Mouse (Mus musculus) urinary bladder, adult 18-20 months (tissue): Measurements from ENCODE around the gene Lrig3.

ENCODE experiments used
- DNase-seq, 2 experiments: peaks; one replicate each; pipeline ENCODE4 v3.0.0; 2022; ENCODE audit warnings: low spot score in 2 of 2, mixed read lengths in 2 of 2

Gene Lrig3

DNA sequence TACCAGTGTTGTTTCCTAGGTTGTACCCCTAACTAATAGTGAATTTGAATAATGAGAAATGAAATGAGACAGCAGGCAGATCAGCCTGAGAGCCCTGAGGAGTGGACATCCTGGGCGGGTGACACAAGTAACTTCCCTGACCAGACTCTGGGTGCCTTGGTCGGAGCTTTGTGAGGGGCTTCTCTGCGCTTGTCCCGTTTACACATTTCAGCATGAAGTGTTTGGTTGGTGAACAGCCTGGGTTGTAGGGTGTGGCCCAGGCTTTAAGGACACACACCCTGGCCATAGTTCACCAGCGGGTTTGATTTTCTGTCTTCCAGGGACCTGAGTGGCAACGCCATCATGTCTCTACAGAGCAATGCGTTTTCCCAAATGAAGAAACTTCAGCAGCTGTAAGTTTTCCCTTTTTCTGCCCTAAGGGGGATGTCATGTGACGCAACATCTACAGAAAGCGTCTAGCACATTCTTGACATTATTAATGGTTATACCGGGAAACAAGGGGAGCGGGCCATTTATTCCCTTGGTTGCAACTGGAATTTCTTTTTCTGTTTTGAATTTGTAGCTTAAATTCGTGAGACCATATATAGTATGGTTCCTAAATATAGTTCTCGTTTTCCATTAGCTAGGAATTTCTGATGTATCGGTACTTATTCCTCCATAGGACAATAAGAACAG, 36.2 kb downstream of the Lrig3 start:
- DNase-seq = no peak

DNA sequence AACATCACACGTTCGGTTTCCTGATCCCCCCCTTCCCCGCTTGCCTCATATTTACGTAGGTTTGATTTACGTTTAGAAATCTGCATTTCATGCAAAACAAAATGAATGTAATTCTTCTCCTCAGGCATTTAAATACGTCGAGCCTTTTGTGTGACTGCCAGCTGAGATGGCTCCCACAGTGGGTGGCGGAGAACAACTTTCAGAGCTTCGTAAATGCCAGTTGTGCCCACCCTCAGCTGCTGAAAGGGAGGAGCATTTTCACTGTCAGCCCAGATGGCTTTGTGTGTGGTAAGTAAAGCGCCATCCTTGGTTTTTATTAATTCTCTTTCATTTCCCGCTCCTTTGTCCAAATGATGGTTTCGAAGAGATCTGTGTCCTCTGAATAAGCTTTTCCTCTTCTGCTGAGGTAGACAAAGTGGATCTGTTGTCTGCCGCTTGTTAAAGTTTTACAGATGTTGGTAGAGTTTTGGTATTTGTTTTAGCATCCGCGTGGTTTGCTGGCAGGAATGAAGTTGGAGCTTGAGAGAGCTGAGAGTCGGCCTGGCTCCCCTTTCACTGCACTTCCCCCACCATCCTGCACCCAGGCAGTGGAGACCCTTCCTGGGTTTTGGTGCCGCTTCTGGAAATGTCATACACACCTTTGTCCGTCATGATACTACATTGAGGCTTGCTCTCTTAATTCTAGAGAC, 37.0 kb downstream of the Lrig3 start:
- no peak for DNase-seq

DNA sequence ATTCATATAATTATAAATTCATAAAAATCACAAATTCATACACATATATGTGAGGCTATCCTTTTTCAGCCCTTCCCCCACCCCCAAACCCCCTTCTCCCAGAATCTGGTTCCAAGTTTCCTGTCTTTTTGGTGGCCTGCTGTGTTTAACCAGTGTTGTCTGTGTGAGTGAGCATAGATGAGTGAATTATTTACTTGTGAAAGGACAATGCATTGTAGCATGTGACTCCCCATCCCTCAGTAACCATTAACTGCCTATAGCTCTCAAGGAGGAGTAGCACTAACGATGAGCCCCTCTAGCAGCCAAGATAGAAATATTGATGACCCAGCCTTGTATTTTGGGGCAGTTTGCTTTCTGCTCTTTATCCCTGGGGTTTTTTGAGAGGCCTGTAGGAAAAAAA, 37.9 kb downstream of the Lrig3 start:
- DNase-seq = no peak

- no peak for DNase-seq
Measured at GRCm38 (mm10) chr10:126013667-126014066, 47.7 kb downstream of the Lrig3 start.

DNA sequence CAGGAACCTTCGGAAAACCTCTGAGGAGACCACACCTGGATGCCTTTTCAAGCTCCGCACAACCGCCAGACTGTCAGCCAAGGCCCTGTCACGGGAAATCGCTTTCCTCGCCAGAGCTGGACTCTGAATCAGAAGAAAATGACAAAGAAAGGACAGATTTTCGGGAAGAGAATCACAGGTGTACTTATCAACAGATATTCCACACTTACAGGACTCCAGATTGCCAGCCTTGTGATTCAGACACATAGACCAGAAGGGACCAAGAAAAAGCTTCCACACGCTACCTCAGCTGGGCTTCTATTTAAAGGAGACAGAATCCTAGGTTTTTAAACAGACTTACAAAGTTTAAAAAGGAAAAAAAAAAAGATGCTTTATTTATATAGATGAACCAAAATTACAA, 48.7 kb downstream of the Lrig3 start:
- no peak for DNase-seq

GRCm38 (mm10) chr10:126015644-126016043, 49.7 kb downstream of the Lrig3 start:
- no peak for DNase-seq

GRCm38 (mm10) chr10:126019350-126019991, 53.5 kb downstream of the Lrig3 start:
- no peak for DNase-seq

- DNase-seq = no peak
Measured at GRCm38 (mm10) chr10:126028574-126029440, 62.8 kb downstream of the Lrig3 start.

GRCm38 (mm10) chr10:126029441-126030114, 63.6 kb downstream of the Lrig3 start:
- DNase-seq = no peak

DNA sequence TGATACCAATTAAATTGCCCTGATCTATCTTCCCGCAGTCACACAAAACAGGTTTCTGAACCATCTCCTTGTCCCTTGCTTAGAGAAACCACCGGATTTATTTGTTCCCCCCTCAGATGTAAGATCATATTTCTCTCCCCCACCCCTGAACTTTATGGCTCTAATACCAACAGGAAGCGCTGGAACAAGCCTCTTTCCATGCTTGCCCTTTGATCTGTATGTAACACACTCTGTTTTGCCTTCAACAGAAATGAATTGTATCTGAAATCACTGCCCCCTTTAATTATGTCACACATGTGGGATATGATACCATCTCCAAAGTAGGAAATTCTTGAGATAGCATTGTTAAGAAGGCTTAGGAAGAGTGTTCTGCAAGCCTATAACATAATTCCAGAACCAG, 90.9 kb downstream of the Lrig3 start:
- no peak for DNase-seq

DNA sequence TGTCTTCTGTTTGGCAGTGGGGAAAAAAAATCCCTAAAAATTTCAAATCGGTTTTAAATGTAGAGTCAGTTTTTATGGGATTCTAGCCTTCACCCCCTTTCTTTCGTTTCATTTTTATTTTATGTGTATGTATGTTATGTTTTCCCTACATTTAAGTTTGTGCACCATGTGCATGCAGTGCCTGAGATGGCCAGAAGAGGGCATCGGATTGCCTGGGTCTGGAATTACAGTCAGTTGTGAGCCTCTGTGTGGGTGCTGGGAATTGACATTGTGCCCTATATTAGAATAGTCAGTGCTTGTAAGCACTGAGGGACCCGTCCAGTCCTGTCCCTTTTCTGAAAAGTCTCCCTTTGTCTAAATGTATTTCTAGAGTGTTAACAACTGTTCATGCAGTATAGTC, 96.8 kb downstream of the Lrig3 start:
- DNase-seq = no peak
